Mouse (Mus musculus): ENCODE data around the gene Uspl1.

Gene Uspl1

DNA sequence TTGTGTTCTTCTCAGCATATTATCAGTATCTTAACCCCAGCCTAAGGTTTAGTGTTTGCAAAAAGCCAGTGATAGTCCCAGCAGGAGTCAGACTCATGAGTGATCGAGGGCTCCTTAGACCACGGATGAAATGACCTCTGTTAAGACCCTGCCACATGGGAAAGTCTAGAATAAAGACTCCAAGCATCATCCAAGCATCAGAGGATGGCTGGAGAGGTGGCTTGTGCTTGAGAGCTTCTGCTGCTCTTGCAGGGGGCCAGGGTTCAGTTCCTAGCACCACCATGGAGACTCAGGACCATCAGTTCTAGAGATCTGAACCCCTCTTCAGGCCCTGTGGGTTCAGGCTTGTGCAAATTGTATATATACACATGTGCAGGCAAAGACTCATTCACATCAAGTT lies 16.1 kb upstream of the Uspl1 start:
- DNase-seq (ENCODE audit: low spot score in 2 of 2) = no peak

DNA sequence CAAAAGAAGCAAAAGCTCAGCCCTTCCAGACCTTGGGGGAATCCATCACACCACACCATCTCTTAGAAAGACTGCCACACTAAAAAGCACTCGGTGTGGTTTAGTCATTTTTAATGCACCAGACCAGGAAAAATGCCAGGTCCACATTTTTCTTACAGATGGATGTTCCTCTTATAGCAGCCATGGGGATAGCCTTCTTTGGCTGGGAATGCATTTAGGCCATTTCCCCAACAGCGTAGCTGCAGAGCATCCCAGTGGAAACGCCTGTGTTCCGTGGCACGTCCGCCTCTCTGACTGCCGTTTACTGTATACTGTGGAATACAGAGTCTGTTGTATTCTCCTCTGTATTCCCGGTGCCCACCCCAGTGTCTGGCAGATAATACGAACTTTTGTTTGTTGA lies 15.3 kb upstream of the Uspl1 start:
- DNase-seq (ENCODE audit: low spot score in 2 of 2) = no peak

DNA sequence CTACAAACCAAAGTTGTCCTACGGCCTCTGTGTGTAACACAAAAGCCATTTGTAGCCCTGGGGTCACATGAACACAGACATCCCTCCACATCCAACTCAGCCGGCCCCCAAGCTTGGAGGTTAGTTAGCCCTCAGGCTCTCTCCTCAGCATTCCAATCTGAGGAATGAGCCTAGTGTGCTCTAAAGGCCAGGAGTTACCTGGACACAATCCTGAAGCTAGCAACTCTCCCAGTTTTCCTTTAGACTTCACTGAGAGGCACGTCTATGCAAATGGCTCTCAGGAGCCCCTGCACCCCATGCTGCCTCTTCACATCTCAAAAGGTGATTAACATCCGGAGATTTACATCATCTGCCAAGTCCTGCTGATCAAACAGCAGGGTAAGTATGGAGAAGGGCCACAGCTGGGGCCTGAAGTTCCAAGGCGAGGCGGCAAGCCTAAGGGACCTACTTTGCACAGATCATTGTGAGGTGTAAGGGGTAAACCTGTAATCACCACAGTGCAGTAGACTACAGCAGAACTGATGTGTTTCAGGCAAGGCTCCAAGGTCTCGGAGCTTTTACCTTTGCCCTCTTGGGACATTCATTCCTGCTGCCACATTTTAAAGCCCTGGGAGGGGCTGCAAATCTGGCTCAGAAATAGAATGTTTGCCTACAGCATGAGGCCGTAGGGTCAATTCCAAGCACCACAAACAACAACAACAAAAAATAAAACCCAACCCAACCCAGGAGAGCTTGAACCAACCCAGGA lies 13.1 kb upstream of the Uspl1 start:
- DNase-seq (ENCODE audit: low spot score in 2 of 2) = no peak

DNA sequence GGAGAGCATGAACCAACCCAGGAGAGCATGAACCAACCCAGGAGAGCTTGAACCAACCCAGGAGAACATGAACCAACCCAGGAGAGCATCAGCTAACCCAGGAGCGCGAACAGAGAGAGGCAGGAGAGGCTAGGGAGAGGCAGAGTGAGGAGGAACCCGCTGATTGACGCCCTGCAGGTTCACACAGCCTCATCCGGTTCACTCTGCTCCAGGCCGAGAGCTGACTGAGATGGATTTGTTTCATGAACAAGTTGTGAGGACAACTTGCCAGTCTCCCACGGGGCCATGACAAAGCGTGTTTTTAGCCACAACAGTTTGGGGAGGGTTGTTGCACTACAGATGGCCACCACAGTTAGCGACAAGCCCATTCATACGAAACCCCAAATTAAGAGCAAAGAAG lies 11.9 kb upstream of the Uspl1 start:
- no peak for DNase-seq (ENCODE audit: low spot score in 2 of 2)

DNA sequence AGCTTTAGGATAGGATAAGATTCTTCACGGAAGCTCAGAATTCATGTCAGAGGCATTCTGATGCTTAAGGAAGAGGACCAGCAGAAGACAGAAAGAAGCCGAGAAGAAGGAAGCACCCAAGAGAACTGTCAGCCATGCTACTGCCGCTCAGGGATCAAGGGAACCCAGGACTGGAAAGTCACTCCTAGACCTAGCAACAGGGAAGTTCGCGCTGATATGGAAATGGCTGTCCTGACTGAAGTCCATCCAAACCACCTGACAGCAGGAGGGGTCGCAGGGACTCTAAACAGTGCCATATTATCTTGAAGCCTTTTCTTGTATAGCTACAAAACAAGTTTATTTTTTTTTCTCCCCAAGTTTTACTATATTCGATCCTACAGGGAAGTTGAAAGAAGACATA lies 9.6 kb upstream of the Uspl1 start:
- no peak for DNase-seq (ENCODE audit: low spot score in 2 of 2)

DNA sequence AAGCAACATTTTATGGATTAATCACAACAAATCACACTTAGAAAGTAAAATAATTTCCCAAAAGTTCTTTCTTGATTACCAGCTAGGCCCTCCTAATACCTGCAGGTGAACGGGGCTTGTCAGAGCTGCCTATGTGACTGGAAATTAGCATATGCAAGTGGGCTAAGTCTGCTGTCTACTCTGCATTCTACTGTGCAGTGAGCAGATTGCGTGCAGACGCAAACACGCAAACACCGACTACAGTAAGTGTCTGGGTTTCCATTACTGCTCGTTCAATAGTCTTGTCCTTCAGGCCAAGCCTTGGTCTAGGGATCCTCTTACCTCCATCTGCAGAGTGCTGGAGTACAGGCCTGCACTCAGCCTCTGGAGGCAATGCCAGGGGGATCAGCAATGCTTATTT lies 8.4 kb upstream of the Uspl1 start:
- DNase-seq (ENCODE audit: low spot score in 2 of 2) = no peak

DNA sequence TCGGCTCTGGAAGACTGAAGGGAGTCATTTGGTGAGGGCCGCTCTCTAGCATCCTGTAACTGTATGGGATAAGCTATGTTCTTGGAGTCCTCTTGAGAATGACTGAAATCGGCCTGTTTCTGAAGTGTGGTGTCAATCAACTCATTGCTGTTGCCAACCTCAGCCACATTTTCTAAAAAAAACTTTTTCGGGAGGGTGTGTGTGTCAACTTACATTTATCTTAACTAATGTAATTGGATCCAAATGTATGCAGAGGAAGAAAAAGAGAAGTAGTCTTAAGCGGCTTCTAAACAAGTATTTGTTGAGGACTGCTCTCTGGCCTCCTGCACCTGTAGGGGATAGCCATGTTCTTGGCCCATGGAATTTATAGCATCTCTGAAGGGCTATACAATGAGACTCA lies 6.1 kb upstream of the Uspl1 start:
- no peak for DNase-seq (ENCODE audit: low spot score in 2 of 2)

DNA sequence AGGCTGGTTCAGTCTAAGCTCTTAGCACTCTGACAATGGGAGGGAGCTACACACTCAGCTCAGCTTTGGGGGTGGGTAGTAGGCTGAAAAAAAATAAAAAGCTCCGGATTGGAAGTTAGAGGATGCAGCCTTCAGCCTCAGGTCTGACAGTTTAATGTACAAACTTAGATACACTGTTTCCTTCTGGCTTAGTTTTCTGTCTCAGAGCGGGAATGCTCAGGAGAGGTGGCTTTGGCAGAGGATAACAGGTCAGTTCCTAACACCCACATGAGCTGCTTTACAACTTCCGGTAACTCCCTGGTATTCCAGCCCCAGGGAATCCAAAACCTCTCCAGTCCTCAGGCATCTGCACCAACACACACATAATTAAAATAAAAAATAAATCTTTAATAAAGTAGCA lies 4.3 kb upstream of the Uspl1 start:
- no peak for DNase-seq (ENCODE audit: low spot score in 2 of 2)

DNA sequence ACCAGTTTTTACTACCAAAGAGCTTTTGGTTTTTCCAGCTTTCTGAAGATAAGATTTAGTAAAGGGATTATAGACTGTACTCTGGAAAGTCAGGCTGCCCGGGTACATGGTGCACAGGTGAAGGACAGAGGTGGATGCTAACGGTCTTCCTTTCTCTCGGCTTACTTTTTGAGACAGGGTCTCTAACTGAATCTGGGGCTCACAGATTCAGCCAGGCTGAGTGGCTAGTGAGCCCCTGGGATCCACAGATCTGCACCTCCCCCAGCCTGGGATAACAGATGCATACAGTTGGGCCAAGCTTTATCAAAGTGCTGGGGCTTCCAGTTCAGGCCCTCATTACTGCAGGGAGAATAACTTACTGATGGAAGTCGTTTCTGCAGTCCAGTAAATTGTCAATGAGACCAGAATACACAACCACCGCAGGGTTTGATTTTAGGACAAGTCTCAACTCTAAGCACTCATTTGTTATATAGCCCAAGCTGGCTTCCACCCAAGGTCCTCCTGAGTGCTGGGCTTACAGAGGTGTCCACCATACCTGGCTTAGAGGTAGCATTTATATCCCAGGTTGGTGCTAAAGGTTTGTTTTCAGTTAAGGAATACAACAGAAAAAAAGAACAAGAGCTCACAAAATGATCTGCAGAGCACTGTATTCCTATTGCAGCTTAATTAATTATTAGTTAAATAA lies 1.8 kb upstream of the Uspl1 start:
- no peak for DNase-seq (ENCODE audit: low spot score in 2 of 2)

DNA sequence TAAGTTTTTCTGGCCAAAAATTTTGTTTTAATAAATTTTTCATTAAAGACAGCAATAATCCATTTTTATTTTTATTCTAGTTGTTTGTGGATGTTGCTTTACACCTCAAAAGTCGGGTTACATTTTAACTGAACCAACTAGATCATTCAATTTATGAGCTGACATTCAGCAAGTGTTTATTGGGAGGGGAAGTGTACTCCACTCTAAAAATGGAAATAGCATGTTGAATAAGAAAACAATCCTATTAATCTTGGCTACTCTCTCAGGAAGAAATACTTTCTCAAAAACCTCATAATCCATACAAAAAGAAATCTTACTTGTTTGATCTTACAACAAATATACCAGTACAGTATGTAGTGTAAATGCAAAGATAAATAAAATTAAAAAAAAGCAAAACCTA lies 1.0 kb upstream of the Uspl1 start:
- no peak for DNase-seq (ENCODE audit: low spot score in 2 of 2)

DNA sequence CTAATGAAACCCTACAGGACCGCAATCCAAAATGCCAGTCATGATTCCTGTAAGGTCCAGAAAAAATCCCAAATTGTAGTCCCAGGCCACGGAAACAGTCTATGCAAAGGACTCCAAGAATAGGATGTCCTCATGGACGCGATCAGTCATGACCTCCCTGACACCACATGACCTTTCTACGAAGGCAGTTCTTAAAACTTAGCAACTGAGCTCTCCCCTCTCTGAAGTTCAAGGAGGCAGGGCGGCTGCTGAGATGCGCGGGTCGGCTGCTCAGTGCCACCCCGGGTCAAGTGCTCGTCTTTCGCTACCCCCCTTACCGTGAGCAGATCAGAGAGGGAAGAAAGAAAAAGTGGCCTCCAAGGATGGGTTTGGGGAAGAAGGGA lies 438 bp upstream of the Uspl1 start:
- no peak for DNase-seq (ENCODE audit: low spot score in 2 of 2)

DNA sequence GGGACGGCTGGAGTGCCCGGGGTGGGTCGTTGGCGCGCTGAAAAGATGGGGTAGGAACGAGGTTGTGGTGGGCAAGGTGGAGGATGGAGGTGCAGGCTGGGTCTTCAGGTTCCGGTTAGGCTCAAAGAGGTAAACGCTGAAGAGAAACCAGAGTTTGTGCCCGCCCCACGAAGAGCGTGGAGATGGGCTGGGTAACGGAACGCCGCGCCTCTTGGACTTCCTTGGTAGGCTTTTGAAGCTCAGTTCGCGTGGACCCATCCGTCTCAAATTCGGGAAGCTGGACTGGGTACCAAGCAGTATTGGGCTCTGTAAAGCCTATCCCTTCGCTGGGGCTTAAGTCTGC lies 665 bp downstream of the Uspl1 start:
- peak; percentile 36 to 40 for DNase-seq (ENCODE audit: low spot score in 2 of 2)

DNA sequence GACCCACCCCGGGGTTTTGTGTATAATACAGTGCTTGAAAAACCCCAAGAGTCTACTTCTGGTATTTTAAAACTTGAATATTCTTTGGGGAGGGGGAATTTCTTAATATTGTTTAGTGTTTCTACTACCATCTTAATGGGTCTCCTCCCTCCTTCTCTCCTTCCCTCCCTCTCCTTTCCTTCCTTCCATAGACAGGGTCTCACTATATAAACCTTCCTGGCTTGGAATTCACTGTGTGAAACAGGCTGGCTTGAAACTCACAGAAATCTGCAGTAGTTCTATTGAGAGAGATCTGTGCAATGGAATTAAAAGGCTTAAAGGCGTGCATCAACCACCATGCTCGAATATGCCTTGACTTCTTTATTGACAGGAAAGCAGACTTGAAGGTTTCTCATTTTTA lies 1.7 kb downstream of the Uspl1 start:
- DNase-seq (ENCODE audit: low spot score in 2 of 2) = no peak

DNA sequence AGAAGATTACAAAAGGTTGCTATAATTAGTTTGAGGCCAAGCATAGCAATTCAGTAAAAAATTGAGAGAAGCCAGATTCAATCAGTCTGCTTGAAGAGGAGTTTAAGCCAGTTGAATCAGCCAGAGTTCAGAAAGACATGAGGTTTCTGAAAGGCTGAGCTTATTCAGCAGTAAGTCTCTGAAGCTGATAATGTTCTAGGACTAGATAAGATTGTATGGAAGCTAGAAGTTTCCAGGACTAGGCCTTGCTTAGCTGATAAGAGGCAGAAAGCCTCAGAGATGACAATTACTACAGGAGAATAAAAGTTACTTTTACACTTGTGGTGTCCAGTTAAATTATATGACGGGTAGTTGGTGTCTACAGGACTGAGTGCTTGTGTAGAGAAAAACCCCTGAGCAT lies 6.0 kb downstream of the Uspl1 start:
- no peak for DNase-seq (ENCODE audit: low spot score in 2 of 2)

DNA sequence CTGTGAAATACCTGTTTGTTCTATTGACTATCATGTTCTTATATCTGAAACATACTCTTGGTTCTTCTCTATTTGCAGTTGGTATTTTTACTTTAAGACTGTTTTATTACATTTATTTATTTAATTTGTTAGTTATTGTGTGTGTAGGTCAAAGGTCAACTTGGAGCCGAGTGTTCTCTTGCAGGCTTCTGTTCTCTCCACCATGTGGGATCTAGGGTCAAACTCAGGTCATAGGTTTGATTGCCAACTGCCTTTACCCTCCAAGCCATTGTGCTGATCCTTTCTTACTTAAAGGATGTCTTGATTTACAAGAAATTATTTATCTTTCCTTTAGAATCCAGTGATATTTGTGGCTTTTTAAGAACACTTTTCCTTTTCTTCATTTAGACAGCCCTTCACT lies 12.5 kb downstream of the Uspl1 start:
- no peak for DNase-seq (ENCODE audit: low spot score in 2 of 2)

DNA sequence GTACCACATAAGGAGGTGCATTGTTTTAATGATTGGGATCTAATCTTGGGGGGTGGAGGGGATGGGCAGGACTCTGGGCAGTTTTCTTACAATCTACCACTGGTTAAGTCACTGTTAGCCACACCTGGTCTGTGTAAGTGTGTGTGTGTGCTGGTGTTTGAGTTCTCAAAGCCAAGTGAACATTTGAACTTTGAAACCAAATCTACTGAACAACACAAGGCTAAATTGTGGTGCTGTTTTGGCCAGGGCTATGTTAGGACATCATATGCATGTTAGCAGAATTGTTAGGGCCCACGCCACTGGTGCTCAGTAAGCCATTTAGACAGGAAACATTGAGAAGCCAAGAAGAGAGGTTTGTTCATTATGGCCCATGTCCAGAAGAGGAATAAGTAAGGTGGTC lies 14.6 kb downstream of the Uspl1 start:
- DNase-seq (ENCODE audit: low spot score in 2 of 2) = no peak

DNA sequence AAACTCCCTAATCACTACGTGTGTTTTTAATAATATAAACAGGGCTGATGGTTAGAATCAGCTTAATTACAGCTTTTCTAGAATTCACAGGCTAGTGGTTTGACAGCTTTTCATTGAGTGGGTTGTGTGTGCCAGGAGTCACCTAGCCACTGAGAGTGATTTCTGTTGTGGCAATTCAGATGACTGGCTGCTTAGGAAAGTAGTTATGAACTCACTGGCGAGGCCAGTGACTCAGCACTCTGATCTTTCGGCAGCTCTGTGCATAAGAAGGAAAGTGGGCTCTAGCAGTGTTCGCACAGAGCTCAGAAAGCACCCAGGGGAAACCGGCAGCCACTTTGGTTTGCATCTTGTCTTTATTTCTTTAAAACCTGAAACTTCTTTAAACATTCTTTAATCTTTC lies 18.8 kb downstream of the Uspl1 start:
- no peak for DNase-seq (ENCODE audit: low spot score in 2 of 2)

DNA sequence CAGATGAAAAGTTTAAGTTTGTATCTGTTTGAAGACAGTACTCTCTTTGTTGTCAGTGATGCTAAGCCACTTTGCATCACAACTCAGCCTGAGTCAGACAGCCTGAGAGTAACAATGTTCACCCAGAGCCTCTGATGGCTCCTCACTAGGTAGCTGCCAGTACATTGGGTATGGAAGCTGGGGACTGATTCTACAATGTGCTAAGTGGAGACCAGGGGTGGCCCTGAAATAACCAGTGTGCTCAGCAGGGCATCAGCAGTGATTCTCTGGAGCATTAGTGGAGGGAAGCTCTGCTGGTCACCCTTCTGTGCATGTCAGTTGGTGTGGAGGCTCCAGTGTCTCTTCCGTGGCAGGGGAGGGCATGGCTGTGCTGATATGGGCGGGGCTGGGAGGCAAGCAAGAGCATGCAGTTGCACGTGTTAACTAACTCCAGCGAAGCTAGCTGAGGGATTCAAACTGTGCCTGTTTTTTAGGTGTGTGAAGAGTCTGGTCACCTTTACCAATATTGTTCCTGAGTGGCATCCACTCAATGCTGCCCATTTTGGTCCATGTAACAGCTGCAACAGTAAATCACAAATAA lies 19.7 kb downstream of the Uspl1 start:
- peak in 1 of 2 experiments; percentile 34 for DNase-seq (ENCODE audit: low spot score in 2 of 2)

DNA sequence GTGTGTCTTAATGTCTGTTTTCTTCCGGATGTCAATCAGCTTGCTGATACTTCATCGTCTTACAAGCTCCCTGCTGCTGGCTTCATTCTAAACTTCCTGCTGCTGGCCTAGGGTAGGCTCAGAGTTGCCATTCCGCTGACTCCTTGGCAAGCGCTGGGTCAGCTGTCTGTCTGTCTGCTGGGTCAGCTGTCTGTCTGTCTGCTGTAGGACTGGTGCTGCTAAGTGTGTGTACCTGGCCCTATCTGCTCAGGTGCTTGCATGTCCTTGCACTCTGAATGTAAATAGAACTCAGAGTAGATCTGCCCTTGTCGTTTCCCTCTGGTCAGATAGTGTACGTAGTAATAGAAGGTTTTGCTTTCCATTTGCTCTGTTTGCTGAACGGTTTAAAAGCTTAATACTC lies 20.7 kb downstream of the Uspl1 start:
- no peak for DNase-seq (ENCODE audit: low spot score in 2 of 2)

DNA sequence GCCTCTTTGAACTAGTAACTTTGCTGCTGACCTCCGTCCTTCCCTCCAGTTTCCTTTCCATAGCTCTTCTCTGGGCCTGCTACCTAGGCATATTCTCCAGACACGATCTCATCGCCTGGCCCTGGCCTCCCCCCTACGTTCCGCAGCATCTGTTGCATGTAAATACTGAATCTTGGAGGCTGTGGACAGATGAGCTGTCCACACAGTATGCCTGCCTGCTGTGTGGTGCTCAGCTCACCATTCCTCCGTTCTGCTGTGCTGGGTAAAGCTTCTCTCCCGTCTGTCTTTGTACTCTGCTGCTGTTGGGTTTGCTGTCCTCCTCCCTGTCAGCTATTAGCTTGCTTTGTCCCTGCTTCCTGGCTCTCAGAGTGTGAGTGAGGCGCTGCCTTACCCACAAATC lies 21.1 kb downstream of the Uspl1 start:
- no peak for DNase-seq (ENCODE audit: low spot score in 2 of 2)

DNA sequence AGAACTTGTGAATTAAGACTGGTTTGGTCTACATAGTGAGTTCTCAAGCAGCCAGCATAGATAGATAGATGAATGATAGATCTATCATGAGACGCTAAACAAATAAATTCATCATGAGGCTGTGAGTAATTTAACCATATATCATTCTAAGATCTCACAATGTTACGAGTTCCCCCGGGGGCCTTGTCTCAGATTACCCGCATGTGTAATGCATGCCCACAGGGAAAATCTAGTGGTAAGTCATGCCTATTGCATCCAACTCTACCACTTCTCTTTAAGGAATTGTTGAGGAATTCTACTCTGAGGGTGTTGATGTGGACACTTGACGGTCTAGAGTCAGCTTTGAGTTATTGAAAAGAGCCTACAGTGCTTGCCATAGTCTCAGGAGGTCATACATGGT lies 22.1 kb downstream of the Uspl1 start:
- DNase-seq (ENCODE audit: low spot score in 2 of 2) = no peak

DNA sequence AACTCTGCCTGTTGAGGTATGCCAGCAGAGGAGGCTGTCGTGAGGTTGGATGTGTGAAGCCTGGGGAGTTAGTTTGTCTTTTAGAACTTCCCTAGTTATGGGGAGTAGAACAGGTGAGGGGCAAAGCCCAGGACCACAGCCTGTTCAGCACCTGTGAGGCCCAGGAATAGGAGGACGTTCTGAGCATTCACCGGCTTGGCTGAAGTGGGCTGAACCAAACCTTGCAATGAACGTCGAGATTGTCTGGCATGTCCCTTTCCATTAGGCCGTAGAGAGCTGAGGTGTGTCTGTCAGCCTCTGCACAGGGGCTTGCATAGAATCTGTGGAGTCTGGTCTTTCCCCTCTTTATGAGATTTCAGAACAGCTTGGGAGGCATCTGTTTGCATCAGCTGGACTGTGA lies 23.5 kb downstream of the Uspl1 start:
- no peak for DNase-seq (ENCODE audit: low spot score in 2 of 2)

DNA sequence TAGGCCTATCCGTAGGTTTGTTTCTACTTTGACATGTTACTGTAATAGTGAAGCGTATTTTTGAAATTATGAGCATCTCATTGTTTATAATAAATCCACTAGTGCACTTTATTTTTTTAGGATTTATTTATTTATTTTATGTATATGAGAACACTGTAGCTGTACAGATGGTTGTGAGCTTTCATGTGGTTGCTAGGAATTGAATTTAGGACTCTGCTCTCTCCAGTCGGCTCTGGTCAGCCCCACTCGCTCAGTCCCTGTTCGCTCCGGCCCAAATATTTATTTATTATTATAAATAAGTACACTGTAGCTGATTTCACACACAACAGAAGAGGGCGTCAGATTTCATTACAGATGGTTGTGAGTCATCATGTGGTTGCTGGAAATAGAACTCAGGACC lies 24.6 kb downstream of the Uspl1 start:
- no peak for DNase-seq (ENCODE audit: low spot score in 2 of 2)

DNA sequence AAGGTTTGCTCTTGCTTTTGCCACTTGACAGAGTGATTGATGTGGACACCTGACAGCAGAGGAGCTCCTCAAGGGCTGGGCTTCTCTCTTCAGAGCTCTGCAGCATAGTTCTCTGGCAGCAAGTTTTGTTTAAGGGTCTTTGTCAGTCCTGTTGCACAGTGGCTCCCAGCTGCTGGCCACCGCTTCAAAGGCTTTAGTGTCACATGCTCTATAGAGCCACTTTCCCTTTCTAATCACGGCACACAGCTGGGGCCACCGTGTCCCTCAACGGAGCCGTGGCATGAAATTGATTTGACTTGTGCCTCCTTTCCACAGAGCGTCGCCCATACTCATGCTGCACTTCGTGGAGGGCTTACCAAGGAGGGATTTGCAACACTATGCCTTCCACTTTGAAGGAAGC lies 25.2 kb downstream of the Uspl1 start:
- DNase-seq (ENCODE audit: low spot score in 2 of 2) = no peak

Data from urinary bladder, adult 18-20 months (tissue).